Mouse (Mus musculus): ENCODE data around the gene Mad2l2.
"Not testable (repeated sequence)": the region's sequence is repeated elsewhere in the genome, so short reads cannot be mapped to it uniquely, and the experiment has no call there.

Mad2l2 gene

DNA sequence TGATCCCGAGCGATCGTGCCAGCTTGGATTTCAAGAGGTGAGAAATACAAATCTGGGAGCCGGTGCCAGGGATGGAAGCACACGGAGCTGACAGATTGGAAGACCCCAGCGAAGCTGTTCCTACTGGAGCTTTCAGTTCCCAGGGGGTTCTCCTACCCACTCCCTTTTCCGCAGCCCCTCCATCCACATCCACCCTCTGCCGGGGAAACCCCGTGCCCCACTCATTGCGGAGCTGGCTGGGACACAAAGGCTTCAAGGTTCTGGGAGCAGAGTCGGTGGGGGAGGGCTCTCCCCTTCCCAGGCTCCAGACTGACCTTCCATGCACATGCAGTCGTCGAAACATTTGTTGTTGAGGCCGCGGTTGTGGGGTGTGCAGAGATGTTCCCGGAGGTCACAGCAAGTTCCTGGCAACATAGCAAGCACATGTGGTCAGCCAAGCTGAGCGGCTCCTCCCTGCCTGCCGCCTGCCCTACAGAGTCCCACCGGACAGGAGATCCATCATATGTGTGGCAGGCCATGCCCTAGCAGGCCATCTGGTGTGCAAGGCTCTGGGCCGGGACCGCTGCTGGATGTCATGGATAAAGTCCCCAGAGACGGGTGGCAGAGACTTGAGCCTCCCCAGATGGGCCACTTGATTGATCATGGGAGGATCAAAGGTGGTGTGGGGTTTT is 22.4 kb upstream of the Mad2l2 start:
- no peak for DNase-seq (ENCODE audit: low spot score)

DNA sequence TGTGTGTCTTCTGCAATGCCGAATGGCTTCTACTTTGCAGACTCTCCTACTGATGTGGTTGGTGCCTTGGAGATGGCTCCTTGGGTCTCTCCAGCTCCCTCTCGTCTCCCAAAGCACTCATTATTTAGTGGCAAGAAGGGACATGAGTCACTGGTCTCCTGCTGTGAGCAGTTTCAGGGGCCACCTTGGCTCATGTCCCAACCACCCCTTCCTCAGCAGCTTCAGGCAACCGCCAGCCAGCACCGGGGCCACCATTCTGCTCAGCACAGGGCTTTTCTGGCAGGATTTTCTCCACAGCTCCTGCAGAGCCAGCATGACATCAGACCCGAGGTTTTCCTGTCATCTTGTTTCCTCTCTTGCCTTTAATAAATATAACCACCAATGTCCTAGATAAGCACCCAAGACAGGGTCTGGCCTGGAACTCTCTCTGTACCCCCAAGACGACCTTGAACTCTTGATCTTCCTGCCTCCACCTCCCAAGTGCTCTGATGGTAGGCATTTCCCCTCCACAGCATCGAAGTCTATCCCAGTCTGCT is 21.6 kb upstream of the Mad2l2 start:
- no peak for DNase-seq (ENCODE audit: low spot score)

DNA sequence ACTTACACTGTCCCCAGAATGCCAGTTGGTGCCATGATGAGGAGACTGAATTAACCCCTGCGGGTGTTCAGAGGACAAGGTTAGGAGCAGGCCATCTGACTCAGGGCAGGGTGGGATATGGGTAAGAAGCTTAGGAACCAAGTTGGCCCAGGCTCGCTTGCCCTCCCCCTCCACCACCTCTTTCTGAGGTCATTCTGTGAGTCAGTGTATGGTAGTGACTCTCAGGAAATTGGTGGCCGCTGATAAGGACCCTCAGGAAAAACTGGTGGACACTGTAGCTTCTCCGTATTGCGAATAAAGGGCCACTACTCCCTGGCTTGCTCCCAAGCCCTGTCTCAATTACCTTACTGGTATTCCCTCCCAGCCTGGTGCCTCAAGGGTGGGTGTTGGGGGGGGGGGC is 21.0 kb upstream of the Mad2l2 start:
- DNase-seq (ENCODE audit: low spot score), result no peak

DNA sequence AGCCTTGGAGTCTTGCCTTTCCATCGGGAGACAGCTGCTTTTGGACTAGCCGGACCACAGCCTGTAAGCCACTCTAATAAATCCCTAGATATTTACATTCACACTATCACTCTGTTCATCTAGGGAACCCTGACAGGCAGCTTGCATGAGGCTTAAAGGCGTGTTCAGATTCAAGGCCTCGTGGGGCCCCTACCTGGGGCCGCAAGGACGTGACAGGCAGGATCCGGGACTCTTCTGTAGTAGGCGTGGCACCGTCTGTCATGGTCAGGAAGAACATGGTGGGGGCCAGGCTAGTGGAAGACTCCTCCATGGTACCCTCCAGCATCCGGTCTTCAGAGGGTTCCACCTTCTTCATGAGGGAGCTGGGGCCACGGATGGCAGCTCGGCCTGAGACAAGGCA is 17.7 kb upstream of the Mad2l2 start:
- DNase-seq (ENCODE audit: low spot score), result no peak

DNA sequence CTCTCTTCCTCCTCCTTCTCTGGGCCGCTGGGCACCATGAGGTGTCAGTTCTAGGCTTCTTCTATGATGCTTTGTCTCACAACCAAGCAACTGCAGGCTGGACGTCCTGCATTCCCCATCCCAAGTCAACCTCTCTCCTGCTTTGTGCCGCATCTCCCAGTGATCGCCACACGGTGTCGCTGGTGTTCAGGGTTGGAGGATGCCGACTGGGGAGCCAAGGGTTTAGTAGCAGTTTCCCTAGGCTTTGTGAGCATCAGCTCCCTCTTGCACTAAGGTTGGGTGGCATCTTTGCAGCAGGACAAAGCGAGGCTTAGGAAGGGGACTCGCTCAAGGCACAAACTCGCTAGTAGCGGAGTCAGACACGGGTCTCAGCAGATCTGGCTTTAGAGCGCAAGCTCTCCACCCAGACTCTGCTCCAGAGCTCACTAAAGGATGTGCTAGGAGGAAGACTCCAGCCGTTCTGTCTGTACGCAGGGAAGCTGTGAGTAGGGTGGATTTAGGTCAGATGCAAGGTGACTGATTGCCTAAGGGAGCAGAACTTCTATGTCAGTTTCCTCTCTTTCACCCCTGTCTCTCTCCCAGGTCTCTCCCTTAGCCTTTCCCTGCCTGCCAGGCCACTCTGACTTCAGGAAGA is 15.3 kb upstream of the Mad2l2 start:
- DNase-seq (ENCODE audit: low spot score), result peak; percentile 59

DNA sequence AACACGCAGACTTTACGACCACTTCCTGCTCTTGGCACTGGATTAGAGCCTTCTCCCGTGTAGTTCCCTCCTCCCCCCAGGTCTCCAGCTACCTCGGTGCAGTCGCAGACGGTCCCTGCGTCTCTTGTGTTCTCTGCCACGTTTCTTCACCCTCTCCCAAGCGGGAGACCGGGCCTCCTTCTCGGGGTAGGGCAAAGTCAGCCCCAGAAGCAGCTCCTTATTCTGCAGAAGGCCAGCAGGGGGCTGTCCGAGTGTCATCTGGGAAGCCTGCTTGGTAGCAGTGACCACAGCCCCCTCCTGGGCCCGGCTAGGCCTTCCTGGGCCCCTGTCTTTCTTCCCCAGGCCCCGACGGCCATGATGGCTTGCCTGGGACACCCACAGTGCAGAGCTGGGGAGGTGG is 14.7 kb upstream of the Mad2l2 start:
- no peak for DNase-seq (ENCODE audit: low spot score)

DNA sequence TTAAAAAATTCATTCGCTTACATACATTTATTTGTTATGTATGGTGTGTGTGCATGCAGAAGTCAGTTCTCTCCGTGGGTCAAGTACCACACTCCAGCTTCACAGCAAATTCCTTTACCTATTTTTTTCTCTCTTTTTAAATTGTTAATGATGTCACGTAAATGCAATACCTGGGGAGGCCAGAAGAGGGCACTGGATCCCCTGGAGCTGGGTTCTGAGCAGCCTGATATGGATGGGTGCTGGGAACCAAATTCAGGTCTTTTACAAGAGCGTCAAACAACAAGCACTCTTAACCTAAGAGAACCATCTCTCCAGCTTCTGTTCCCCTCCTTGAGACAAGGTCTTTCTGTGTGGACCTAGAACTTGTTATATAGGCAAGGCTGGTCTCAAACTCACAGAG is 13.5 kb upstream of the Mad2l2 start:
- no peak for DNase-seq (ENCODE audit: low spot score)

DNA sequence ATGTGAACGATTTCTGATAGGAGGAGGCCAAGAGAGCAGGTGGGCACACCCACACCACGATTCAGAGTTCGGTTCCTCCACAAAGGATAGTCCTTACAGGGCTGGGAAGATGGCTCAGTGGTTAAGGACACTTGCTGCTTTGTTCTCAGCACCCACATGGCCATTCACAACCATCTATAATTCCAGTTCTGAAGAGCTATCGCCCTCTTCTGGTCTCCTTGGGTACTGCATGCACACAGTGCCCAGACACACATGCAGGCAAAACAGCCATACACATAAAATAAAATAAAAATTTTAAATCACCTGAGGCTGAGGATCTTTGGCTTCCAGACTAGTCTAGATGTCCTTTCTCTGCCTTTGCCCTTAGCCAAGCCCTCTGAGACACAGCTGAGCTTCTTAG is 12.8 kb upstream of the Mad2l2 start:
- DNase-seq (ENCODE audit: low spot score), result no peak

DNA sequence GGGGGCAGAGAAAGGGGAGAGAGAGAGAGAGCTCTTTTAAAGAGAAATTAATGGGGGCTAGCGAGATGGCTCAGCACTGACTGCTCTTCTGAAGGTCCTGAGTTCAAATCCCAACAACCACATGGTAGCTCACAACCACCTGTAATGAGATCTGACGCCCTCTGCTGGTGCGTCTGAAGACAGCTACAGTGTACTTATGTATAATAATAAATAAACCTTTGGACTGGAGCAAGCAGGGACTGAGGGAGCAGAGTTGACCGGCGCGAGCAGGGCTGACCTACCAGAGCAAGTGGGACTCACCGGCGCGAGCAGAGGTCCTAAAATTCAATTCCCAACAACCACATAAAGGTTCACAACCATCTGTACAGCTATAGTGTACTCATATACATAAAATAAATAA is 10.6 kb upstream of the Mad2l2 start:
- DNase-seq (ENCODE audit: low spot score), result not testable (repeated sequence)

DNA sequence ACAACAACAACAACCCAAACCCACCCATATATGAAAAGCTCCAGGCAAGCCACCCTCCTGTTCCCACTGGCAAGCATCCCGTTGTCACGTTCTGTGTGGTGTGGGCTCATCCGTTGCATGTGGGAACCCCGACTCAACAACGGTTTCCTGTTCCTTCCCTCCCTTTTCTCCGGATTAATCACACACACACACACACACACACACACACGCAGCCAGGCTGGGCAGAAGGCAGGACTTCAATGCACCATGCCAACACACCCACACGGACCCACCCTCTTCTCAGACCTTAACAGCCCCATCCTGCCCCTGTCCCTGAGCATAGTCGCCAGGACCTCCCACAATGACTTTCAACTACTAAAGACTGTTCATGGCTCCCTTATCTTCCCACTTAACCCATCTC is 9.6 kb upstream of the Mad2l2 start:
- DNase-seq (ENCODE audit: low spot score), result no peak

DNA sequence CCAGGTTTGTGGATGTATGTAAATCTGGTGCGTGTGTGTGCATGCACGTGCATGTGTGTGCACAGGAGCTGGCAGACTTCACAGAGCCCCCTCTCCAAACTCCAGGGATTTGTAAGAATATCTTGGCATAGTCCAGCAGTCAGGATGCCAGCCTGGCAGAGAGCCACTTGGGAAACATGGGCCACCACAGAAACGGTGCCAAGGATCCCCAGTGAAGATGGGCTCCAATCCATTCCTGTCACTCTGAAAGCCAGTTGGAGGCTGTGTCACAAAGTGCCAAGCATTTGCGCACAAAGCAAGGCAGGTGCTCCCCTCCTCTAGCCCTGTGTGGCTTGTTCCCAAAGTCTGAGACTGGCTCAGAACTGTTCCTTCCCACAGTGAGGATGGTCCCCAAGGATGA is 8.8 kb upstream of the Mad2l2 start:
- DNase-seq (ENCODE audit: low spot score), result no peak

DNA sequence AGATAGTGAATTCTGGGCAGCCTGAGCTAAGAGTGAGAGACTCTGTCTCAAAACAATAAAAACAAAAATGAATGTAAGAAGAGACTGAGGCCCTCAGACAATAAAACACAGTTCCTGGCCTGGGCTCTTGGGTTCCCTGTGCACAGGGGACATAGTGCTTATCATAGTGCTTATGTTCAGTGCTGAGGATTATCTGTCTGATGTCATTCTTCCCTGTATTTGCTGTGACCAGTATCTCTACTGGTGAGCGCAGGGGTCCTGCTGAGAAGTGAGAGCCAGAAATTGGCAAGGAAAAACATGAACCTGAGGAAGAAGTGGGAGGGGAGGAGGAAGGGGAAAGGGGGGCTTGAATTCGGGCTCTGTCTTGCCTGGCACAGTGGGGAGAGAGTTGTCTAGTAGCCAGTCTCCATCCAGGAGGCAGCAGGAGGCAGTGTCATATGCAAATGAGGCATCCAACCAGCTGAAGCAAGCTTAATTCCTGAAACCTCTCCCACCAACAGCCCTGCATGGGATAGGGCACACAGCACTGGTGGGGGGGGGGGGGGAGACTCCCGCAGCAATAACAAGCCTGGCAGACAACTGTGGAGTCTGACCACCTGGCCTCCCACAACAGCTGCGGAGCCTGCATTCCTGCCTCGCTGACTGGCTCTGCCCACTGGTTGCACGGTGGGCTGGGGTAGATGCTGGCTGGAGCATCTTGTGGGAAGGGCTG is 8.0 kb upstream of the Mad2l2 start:
- DNase-seq (ENCODE audit: low spot score), result no peak

DNA sequence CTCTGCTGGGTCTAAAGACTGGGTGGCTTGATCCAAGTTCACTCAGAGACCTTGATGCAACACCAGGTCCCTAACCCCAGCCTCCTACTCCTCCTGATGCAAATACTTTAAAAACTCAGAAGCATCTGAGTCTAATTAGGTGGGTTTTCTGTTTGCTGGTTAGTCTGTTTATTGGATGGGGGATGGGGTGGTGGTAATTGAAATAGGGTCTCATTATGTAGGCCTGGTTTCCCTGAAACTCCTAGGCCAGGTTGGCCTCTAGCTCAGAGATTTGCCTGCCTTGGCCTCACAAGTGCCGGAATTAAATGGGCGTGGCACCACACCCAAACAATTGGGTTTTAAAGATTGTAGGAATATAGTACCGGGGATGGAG is 7.5 kb upstream of the Mad2l2 start:
- DNase-seq (ENCODE audit: low spot score), result no peak

DNA sequence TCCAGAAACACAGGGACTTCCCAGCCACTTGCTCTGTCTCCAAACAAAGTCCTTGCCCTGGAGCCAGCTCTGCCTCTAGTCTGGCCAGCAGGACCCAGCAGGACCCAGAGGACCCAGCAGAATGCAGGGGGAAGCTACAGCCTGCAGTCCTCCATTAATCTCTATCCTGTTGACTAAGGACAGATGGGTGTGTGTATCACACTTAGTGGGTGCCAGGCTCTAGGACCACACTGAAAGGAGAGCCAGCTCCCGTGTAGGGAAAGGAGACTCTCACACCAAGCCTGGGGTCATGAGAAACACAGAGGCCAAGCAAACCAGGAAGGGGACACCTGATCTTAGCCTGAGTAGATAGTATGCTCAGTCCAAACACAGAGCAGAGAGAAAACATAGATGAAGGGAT is 1.9 kb upstream of the Mad2l2 start:
- no peak for DNase-seq (ENCODE audit: low spot score)

DNA sequence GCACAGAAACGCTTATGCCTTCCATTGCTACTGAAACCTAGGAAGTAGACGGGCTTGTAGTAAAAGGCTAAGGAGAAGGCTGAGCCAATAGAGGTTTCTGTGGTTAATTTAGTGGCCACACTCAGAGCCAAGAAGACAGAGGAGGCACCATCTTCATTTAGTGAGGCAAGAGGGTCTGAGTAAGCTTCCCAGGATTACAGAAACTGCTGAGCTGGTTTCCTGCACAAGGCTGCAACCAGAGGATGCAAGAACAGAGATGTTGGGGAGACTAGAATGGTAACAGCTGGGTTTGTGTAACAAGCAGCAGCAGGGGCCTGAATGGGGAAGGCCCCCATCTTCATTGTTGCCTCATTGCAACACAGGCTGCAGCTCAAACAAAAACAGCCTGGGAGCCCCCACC is 1.5 kb upstream of the Mad2l2 start:
- DNase-seq (ENCODE audit: low spot score), result no peak

DNA sequence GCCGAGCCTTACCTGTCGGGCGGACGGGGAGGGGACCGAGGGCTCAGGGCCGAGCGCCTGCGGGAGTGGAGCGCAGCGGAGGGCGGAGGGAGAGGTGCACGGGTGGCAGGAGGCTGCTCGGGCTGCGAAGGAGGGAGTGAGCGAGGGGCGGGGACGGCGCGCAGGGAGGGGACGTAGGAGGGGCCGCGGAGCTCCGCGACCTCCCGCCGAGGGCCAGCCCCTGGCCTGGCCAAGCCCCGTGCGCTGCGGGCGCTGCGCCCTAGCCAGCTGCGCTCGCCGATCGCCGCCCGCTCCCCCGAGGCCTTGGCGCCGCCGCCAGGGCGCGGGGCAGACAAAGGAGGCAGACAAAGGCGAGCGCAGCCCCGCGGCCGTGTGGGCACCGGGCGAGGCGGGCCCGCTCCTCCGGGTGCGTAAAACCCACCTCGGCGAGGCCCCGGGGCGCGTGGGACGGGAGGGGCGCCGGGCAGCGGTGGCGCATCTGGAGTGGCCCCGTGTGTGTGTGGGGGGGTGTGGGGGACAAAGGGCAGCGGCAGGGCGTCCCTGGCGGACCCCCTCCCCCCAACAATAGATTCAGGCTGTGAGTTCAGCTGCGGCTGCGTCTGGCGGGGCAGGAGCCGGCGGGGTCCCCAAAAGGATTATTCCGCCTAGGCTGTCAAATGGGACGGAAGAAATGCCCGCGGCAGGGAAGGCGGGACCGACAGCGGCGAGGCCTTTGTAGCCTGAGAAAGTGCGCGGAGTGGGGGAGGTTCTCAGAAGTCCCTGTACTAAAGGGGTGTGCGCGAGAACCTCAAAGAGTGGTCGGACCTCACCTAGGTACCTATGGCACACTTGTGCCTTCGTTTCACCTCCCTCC is 603 bp downstream of the Mad2l2 start, which contains the start of gene Draxin:
Gene Draxin (minus strand): TSS at position 138 of the 853 bp plus-strand sequence.
- no peak for DNase-seq (ENCODE audit: low spot score)

DNA sequence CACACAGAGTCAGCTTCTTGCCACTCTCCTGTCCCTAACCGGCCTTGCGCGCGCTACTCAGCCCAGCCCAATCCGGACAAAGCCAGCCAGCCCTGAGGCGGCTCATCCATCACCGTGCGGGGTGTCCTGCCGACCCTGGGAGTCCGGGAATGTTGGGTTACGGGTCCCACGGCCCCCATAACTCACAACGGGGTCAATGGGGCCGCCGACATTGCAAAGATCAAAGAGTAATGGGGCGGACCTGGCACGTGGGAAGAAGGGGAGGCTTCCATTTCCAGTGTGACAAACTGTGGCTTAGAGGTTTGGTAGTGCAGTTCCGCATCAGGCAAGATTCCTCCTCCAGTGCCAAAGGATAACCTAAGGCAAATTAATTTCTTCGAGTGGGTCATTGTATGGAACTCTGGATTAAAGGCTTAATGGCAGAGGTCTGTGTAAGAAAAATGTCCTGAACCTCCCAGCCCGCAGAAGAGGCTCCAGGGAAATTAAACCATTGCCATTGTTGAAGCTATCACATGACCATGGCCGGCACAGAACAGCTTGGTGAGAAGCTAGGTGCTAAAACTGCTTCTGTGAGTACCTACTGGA is 1.4 kb downstream of the Mad2l2 start:
- no peak for DNase-seq (ENCODE audit: low spot score)

DNA sequence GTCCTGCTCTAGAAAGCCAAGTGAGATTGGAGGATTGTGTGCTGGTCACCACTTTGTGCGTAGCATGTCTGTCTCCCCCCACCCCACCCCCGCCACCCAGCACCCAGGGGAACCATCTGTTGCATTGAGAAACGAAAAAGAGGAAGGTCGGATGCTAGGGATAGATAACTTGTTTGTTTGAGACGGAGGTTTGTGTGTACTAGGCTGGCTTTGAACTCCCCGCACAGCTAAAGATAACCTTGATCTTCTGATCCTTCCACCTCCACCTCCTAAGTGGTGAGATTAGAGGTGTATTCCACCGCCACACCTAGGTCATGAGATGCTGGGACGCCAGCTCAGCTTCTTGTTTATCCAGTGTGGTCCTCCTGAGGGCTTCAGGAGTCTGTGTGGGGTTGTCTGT is 4.8 kb downstream of the Mad2l2 start:
- no peak for DNase-seq (ENCODE audit: low spot score)

DNA sequence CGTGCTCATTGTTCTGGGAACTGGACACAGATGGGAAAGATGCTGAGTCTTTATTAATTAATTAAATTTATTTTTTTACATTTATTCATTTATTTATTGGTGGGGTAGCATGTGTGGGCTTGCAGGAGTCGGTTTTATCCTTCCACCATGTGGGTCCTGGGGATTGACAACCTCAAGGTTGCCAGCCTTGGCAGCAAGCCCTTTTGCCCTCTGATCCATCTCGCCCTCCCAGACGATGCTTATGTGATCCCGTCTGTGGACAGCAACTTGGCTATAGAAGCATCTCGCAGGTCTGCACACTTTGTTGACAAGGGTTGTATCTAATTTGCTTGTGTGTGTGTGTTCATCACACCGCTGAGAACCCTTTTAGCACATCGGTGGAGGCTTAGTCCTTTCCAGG is 7.3 kb downstream of the Mad2l2 start:
- DNase-seq (ENCODE audit: low spot score), result no peak

DNA sequence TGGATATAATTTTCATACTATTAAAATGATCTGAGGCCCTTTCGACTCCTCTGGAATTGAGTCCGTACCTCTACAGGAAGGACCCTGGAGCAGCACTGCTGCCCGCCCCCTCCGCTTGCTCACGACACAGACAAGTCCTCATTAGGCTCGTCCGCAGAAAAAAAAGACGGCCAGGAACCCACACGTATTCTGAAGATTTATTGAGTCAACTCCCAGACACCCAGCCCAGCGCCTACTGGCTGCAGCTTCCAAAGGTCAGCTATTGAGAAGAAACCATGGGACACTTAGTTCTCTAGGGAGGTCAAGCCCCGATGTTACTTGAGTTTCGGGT is 9.5 kb downstream of the Mad2l2 start:
- DNase-seq (ENCODE audit: low spot score), result no peak

DNA sequence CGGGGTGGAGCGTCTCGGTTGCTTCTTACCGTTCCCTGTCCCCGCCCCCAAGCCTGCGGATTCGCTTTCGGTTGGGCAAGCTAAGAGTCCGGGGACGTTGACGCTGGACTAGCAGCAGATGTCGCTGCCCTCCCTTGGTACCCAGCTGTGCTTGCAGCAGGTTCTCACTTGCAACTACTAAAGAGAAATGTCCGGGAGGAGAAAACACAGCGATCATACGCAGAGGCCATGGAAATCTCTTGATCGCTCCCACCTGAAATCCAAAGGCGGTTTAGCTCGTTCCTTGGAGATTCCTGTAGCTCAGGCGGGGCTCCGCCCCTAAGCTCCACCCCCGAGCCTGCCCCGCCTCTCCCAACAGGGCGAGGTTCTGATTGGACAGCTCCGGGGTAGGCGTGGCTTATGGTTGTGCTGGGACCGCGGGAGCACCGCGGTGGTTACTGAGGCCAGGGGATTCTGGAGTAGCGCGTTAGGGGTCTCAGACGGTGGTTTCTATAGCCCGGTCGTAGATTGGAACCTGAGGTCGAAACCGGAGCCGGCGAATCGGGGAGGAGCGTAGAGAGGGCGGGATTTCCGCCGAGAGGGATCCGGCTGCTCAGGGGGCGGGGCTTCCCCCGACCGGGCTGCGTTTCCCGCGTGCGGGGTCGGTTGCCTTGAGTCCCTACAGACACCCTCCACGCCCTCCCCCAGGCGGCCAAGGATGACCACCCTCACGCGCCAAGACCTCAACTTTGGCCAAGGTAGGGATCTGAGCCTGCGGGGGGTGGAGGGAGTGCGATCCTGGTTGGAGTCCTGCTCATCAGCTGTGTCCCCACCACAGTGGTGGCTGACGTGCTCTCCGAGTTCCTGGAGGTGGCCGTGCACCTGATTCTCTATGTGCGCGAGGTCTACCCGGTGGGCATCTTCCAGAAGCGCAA is 10.2 kb downstream of the Mad2l2 start:
- DNase-seq (ENCODE audit: low spot score), result peak; percentile 95

Measured in spleen, adult 12 weeks (tissue).